Mouse (Mus musculus) liver, adult 2 months (tissue): ENCODE results near the gene Ehmt2. TPM values are rescaled to one million over a fixed set of nuclear protein-coding genes. Genes with fewer than 3 reads are reported as not detected.

ENCODE experiments used
- DNase-seq: peaks from one replicate; pipeline ENCODE4 v3.0.0-alpha.2; 2011; ENCODE audit warnings: low read depth, low spot score; ENCODE audit errors: extremely low read depth
- H3K27ac ChIP-seq: fragments of 200-500 bp; replicated peaks from 2 replicates; pipeline ENCODE4 v1.5.1; 2012; ENCODE audit warnings: low read depth, mild to moderate bottlenecking, control low read depth, inconsistent platforms, low read length; ENCODE audit not compliant: insufficient read depth
- H3K27me3 ChIP-seq: fragments of 200-500 bp; 2 replicates; pipeline ENCODE4 v1.6.1; 2012; ENCODE audit warnings: mild to moderate bottlenecking, moderate library complexity, low read length, inconsistent platforms; ENCODE audit not compliant: control insufficient read depth, insufficient read depth
- H3K36me3 ChIP-seq: fragments of 200-500 bp; 2 replicates; pipeline ENCODE4 v1.6.1; 2012; ENCODE audit warnings: low read length, inconsistent platforms; ENCODE audit not compliant: control insufficient read depth, insufficient read depth
- H3K4me1 ChIP-seq: fragments of 200-500 bp; 2 replicates; pipeline ENCODE4 v1.6.1; 2011; ENCODE audit warnings: low read length; ENCODE audit not compliant: control insufficient read depth, insufficient read depth
- H3K4me3 ChIP-seq: fragments of 200-500 bp; 2 replicates; pipeline ENCODE4 v1.5.1; 2011; ENCODE audit warnings: low read depth, mild to moderate bottlenecking, control low read depth, low read length, moderate library complexity; ENCODE audit not compliant: insufficient read depth
- H3K79me2 ChIP-seq: fragments of 200-500 bp; 2 replicates; pipeline ENCODE4 v1.6.1; 2012; ENCODE audit warnings: inconsistent platforms, mild to moderate bottlenecking, low read length, moderate library complexity; ENCODE audit not compliant: control insufficient read depth, insufficient read depth
- H3K9ac ChIP-seq: fragments of 200-500 bp; 2 replicates; pipeline ENCODE4 v1.6.1; 2012; ENCODE audit warnings: low read depth, mild to moderate bottlenecking, control low read depth, inconsistent platforms, low read length
- CTCF ChIP-seq: fragments of 200-500 bp; IDR thresholded peaks from 2 replicates; pipeline ENCODE4 v1.5.1; 2011; ENCODE audit warnings: low read depth, low read length, control low read depth
- POLR2A ChIP-seq: fragments of 200-500 bp; IDR thresholded peaks from 2 replicates; pipeline ENCODE4 v1.6.1; 2011; ENCODE audit warnings: low read length, control low read depth; ENCODE audit not compliant: insufficient read depth; ENCODE audit errors: extremely low read depth
- WGBS: fragments of 180-500 bp; shearing (Covaris S2); methylation state at CpG from one replicate; pipeline ENCODE4 v1.1.7; 2018; 5-methylcytosine and 5-hydroxymethylcytosine counted together
- polyA plus RNA-seq: library from polyadenylated mRNA; depleted of rRNA; stranded (reverse); fragments of >200 nt; gene quantifications from 2 replicates; pipeline ENCODE4 v1.2.3, GENCODE M21; 2012
- total RNA-seq: library from RNA; depleted of rRNA; stranded (reverse); fragments of >200 nt; gene quantifications from 2 replicates; pipeline ENCODE4 v1.2.3, GENCODE M21; 2014

Gene Ehmt2
- total and polyA plus RNA-seq, 2 experiments: 45.2 to 103 TPM

DNA sequence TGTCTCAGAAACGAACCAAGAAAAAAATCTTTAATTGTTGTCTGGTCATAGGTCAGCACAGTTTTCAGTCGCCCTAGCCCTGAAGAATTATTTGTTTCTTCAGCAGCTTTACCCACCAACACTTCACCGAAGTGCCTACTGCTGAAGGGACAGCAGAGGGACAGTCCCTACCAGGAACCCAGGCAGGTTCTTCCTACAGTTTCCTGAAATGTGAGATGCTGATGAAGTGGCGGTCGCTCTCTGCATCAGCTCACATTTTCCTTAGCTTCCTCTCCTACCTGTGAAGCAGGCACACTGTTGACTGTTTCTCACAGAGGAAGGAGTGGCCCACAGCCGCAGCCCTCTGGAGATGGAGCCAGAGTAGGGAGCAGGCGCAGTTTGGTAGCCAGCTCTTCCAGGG lies 32.3 kb upstream of the Ehmt2 start:
- Histone ChIP-seq H3K79me2 (peaks cover 4% of the 10 kb centered on the region; the same call in 1 of the 2 replicates), H3K4me1 (peaks cover 17% of the 10 kb centered on the region), H3K27ac (no peak overlapping the region), H3K27me3 (no peaks in the 10 kb centered on the region), H3K36me3 (peaks cover 41% of the 10 kb centered on the region), H3K9ac (no peak overlapping the region), H3K4me3 (no peak overlapping the region)
- 63% methylated on average over 7 of the region's 7 CpGs for WGBS
- no peak for DNase-seq
- TF ChIP-seq CTCF (no peak), POLR2A (no peak)

DNA sequence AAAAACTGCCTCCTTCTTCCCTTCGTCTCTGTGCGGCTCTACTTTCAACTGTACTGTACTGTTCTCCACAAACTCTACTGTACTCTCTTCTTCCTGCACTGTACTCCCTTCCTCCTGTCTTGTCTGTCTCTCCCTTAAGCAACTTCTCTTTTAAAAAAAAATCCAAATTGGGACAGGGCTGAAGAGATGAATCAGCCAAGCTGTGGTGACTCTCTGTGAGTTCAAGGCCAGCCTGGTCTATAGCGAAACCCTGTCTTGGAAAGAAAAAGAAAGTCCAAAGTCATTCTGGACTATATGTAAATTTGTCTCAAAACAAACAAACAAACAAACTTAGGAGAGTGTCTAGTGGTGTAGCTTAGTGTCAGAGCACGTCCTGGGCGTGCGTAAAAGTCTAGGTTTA lies 23.9 kb upstream of the Ehmt2 start:
- H3K79me2 ChIP-seq: no peaks in the 10 kb centered on the region
- TF ChIP-seq CTCF (no peak), POLR2A (no peak)
- peaks cover 43% of the 10 kb centered on the region for H3K36me3 ChIP-seq
- H3K4me1 ChIP-seq: peaks cover 2% of the 10 kb centered on the region; the same call in 1 of the 2 replicates
- no peak for DNase-seq
- no peak overlapping the region for H3K27ac ChIP-seq
- no peak overlapping the region for H3K4me3 ChIP-seq
- H3K27me3 ChIP-seq: no peaks in the 10 kb centered on the region
- H3K9ac ChIP-seq: no peak overlapping the region
- WGBS: 87% methylated on average over 6 of the region's 6 CpGs

DNA sequence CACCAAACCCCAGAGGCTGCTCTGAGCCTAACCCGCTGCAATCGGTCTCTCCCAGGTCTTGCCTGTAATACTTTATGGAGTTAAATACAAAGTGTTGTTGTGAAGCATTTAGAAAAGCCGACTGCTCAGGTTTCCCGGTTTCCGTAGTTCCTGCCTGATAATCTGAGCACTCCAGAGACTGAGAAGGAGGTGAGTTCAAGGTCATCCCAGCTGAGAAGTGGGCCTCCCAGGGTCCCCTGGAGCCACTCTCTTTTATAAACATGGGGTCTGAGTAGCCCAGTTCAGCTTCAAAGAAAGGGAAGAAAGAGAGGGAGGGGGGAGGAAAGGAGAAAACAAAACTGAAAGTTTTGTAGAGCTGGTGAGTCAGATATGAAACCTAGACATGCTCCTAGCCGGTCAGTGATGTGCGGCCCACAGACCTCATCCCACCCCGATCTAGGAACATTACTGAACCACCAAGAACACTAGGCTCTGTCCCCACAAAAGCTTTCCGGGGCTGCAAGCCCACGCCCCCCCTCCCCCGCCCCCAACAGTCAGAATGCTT lies 18.9 kb upstream of the Ehmt2 start, which contains the start of gene Zbtb12:
Gene Zbtb12, plus strand, starts transcription at position 148 of the 544 bp plus-strand sequence.
- Histone ChIP-seq H3K4me3 (peak within 1 kb of the TSS; percentile 14; the same call in 1 of the 2 replicates), H3K4me1 (peaks cover 11% of the 10 kb centered on the region), H3K27ac (no peak within 1 kb of the TSS), H3K9ac (peak within 1 kb of the TSS; percentile 48; the same call in 1 of the 2 replicates), H3K27me3 (no peaks in the 10 kb centered on the region), H3K79me2 (no peaks in the 10 kb centered on the region; the same call in 1 of the 2 replicates), H3K36me3 (peaks cover 14% of the 10 kb centered on the region)
- 70% methylated on average over 11 of the region's 11 CpGs for WGBS
- no peak for DNase-seq
- TF ChIP-seq POLR2A (no peak), CTCF (no peak)

DNA sequence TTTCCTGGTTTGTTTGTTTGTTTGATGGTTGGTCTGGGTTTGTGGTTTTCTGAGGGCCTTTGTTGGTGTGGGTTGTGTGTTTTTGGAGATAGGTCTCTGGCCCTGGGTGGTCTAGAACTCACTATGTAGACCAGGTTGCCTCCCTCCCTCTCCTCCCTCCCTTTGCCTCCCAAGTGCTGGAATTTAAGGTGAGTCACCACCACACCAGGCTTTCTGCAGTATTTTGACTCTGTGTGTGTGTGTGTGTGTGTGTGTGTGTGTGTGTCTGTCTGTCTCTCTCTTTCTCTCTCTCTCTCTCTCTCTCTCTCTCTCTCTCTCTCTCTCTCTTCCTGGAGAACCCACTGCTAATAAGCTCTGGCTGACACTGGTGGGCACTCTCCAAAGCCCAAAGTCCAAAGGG lies 17.1 kb upstream of the Ehmt2 start:
- TF ChIP-seq CTCF: no peak
- H3K4me1 ChIP-seq: peaks cover 11% of the 10 kb centered on the region
- no peak for DNase-seq
- peak overlapping the region; percentile 85 for H3K9ac ChIP-seq
- H3K27me3 ChIP-seq: no peaks in the 10 kb centered on the region
- H3K79me2 ChIP-seq: no peaks in the 10 kb centered on the region; the same call in 1 of the 2 replicates
- H3K27ac ChIP-seq: peak overlapping the region; percentile 95
- peak overlapping the region; percentile 72 for H3K4me3 ChIP-seq
- peaks cover 6% of the 10 kb centered on the region for H3K36me3 ChIP-seq

DNA sequence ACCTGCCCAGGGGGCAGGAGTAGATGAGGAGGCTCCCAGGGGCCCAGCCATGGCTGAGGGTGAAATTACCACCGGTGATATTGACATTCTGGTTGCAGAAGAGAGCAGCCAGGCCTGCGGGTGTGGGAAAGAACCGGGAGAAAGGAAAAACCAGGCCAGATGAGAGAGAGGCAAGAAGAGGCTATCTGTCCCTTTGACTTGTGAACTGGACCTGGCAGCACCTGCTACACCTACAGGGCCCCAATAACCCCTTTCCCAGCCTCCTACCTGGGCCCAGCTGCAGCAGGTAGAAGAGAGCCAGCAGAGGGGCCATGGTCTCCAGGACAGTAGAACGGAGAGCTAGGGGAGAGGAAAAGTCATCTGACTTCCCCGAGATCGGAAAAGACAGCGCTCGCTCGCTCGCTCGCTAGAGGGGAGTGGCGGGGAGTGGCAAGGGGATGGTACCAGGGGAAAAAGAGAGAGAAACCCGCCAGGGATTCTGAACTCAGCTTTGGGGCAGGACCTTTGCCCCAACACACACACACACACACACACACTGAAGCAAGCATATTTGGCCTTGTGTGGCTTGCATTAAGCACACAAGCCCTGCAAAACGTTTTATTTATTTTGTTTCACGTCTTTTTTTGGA lies 16.5 kb upstream of the Ehmt2 start, which contains the start of gene Gm20547:
Gene Gm20547, minus strand, starts transcription at position 360 of the 628 bp plus-strand sequence.
- Histone ChIP-seq H3K27me3 (no peaks in the 10 kb centered on the region), H3K4me1 (peaks cover 15% of the 10 kb centered on the region), H3K79me2 (no peaks in the 10 kb centered on the region; the same call in 1 of the 2 replicates), H3K9ac (peak within 1 kb of the TSS; percentile 85), H3K27ac (peak within 1 kb of the TSS; percentile 95), H3K4me3 (peak within 1 kb of the TSS; percentile 72), H3K36me3 (peaks cover 6% of the 10 kb centered on the region)
- TF ChIP-seq POLR2A: peak; percentile 40; the same call in 1 of the 2 replicates
- TF ChIP-seq CTCF: 0 out of 2 replicates have a peak, but pooled peaks have one; percentile 12
- WGBS: 12% methylated on average over 15 of the region's 15 CpGs
- DNase-seq: peak; percentile 87

DNA sequence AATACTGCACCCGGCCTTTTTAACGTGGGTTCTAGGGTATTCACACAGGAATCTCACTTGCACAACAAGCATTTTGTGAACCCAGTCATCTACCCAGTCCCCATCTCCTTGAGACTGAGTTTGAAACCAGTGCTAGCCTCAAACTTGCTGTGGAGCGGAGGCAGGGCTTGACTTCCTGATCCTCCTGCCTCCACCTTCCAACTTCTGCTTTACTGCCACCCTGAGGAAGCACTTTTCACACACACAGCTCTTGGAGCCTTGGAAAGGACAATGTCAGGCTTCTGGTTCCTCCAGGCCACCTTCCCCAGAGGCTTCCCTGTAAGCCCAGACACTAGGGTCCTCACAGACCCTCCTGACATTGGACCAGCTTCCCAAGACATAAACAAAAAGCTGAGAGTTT lies 14.9 kb upstream of the Ehmt2 start:
- Histone ChIP-seq H3K27ac (no peak overlapping the region), H3K9ac (no peak overlapping the region), H3K4me3 (no peak overlapping the region), H3K27me3 (no peaks in the 10 kb centered on the region), H3K36me3 (peaks cover 1% of the 10 kb centered on the region; the same call in 1 of the 2 replicates), H3K4me1 (peaks cover 21% of the 10 kb centered on the region), H3K79me2 (no peaks in the 10 kb centered on the region; the same call in 1 of the 2 replicates)
- TF ChIP-seq CTCF (no peak), POLR2A (no peak)
- DNase-seq: no peak
- WGBS: 68% methylated on average over 3 of the region's 3 CpGs
